Mouse (Mus musculus): ENCODE data around the gene C130026I21Rik. TPM values are rescaled to one million over a fixed set of nuclear protein-coding genes. Genes with fewer than 3 reads are reported as not detected.
"Not testable (repeated sequence)": the region's sequence is repeated elsewhere in the genome, so short reads cannot be mapped to it uniquely, and the experiment has no call there.

The C130026I21Rik gene
- polyA plus RNA-seq, 1 experiment from 2014 or later = not detected

DNA sequence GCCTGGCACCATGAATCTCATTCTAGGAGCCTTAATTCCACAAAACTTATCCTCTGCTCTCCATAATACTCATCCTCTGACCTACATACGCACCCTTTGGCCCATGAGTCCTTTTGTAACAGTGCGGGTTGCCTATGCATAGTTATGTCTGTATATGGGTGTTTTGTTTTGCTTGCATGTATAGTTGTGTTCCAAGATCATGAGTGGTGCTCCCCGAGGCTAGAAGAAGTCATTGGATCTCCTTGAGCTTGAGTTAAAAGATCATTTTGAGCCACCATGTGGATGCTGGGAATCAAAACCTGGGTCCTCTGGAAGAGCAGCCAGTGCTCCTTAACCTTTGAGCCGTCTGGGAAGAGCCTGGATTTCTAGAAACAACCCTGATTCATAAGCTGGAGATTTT is 25.4 kb downstream of the C130026I21Rik start:
- H3K9ac ChIP-seq (ENCODE audit: low read length); H3K4me1 ChIP-seq (ENCODE audit: control insufficient read depth, insufficient read depth, low read length); H3K27me3 ChIP-seq (ENCODE audit: control insufficient read depth, insufficient read depth, low read length); H3K4me2 ChIP-seq; H3K27ac ChIP-seq (ENCODE audit: low read depth, low read length); H3K4me3 ChIP-seq (ENCODE audit: low read depth, low read length); H3K36me3 ChIP-seq (ENCODE audit: control insufficient read depth, insufficient read depth, low read length); ATAC-seq (ENCODE audit: low FRiP score); DNase-seq (ENCODE audit: low spot score, missing footprints): not testable (repeated sequence)
- H3K9me3 ChIP-seq (ENCODE audit: control insufficient read depth, low read length) = peaks cover 20% of the 10 kb centered on the region
- WGBS = 70% methylated on average over 3 of the region's 4 CpGs

GRCm38 (mm10) chr1:85243023-85243422 is 27.3 kb downstream of the C130026I21Rik start:
- not testable (repeated sequence) for H3K9ac ChIP-seq (ENCODE audit: low read length); H3K4me3 ChIP-seq (ENCODE audit: low read depth, low read length); ATAC-seq (ENCODE audit: low FRiP score); H3K27me3 ChIP-seq (ENCODE audit: control insufficient read depth, insufficient read depth, low read length); H3K27ac ChIP-seq (ENCODE audit: low read depth, low read length); H3K36me3 ChIP-seq (ENCODE audit: control insufficient read depth, insufficient read depth, low read length); H3K4me1 ChIP-seq (ENCODE audit: control insufficient read depth, insufficient read depth, low read length); H3K4me2 ChIP-seq
- peaks cover 20% of the 10 kb centered on the region; the same call in 1 of the 2 replicates for H3K9me3 ChIP-seq (ENCODE audit: control insufficient read depth, low read length)
- WGBS = 74% methylated on average over 2 of the region's 2 CpGs
- DNase-seq (ENCODE audit: low spot score, missing footprints) = peak; percentile 26

DNA sequence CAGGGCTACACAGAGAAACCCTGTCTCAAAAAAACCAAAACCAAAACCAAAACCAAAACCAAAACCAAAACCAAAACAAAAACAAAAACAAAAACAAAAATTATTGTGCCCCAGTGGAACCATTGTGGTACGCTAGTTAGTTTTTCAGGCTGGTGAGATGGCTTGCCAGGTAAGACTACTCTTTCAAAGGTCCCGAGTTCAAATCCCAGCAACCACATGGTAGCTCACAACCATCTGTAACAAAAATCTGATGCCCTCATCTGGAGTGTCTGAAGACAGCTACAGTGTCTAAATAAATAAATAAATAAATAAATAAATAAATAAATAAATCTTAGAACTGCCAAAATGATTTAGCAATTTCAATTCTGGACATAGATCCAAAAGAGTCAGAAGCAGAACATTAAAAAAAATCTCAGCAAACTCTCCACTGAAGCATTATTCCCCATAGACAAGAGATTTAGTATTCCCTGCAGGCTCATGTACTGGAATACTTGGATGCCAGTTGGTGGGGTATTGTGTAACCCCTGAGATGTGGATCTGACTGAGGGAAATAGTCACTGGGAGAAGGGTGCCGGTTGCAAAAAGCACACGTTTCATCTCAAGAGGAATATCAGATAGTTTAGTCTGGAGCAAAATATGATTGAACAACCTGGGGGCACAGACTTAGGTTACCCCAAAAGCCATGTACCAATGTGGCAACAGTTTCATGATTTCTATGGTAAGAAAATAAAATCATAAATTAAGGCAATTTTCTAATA is 31.2 kb downstream of the C130026I21Rik start:
- peak; percentile 51 for DNase-seq (ENCODE audit: low spot score, missing footprints)
- not testable (repeated sequence) for H3K4me2 ChIP-seq; ATAC-seq (ENCODE audit: low FRiP score); H3K4me3 ChIP-seq (ENCODE audit: low read depth, low read length); H3K9ac ChIP-seq (ENCODE audit: low read length); H3K36me3 ChIP-seq (ENCODE audit: control insufficient read depth, insufficient read depth, low read length); H3K27ac ChIP-seq (ENCODE audit: low read depth, low read length); H3K4me1 ChIP-seq (ENCODE audit: control insufficient read depth, insufficient read depth, low read length); H3K27me3 ChIP-seq (ENCODE audit: control insufficient read depth, insufficient read depth, low read length)
- WGBS = 71% methylated on average over 4 of the region's 4 CpGs
- H3K9me3 ChIP-seq (ENCODE audit: control insufficient read depth, low read length) = peaks cover 12% of the 10 kb centered on the region; the same call in 1 of the 2 replicates

GRCm38 (mm10) chr1:85206531-85206930 is 63.8 kb downstream of the C130026I21Rik start:
- not testable (repeated sequence) for H3K36me3 ChIP-seq (ENCODE audit: control insufficient read depth, insufficient read depth, low read length); H3K9me3 ChIP-seq (ENCODE audit: control insufficient read depth, low read length); DNase-seq (ENCODE audit: low spot score, missing footprints); ATAC-seq (ENCODE audit: low FRiP score); H3K4me1 ChIP-seq (ENCODE audit: control insufficient read depth, insufficient read depth, low read length); H3K27ac ChIP-seq (ENCODE audit: low read depth, low read length); H3K4me2 ChIP-seq; H3K4me3 ChIP-seq (ENCODE audit: low read depth, low read length); H3K27me3 ChIP-seq (ENCODE audit: control insufficient read depth, insufficient read depth, low read length); H3K9ac ChIP-seq (ENCODE audit: low read length)
- 52% methylated on average over 1 of the region's 2 CpGs for WGBS

DNA sequence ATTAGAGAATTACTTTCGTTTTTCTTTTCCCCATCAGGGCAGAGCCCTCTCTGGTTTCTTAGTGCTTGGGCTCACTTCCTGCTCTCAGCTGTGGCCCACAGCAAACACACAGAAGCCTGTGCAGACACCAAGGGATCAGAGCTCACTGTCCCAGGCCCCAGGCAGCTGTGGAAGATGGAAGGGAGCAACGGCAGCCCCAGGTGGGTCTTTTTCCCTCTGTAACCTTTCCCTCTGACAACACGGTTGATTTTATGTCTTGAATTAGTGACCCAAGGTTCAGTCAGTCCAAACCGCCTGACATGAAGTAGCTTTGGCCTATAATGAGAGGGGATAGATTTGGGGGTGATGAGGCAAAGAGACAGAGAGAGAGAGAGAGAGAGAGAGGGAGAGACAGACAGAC is 70.8 kb downstream of the C130026I21Rik start:
- DNase-seq (ENCODE audit: low spot score, missing footprints); ATAC-seq (ENCODE audit: low FRiP score); H3K36me3 ChIP-seq (ENCODE audit: control insufficient read depth, insufficient read depth, low read length); H3K9ac ChIP-seq (ENCODE audit: low read length); H3K27me3 ChIP-seq (ENCODE audit: control insufficient read depth, insufficient read depth, low read length); H3K27ac ChIP-seq (ENCODE audit: low read depth, low read length); H3K4me1 ChIP-seq (ENCODE audit: control insufficient read depth, insufficient read depth, low read length); H3K9me3 ChIP-seq (ENCODE audit: control insufficient read depth, low read length); H3K4me2 ChIP-seq; H3K4me3 ChIP-seq (ENCODE audit: low read depth, low read length): not testable (repeated sequence)
- 89% methylated on average over 3 of the region's 4 CpGs for WGBS

GRCm38 (mm10) chr1:85198647-85199350 is 71.6 kb downstream of the C130026I21Rik start:
- H3K4me1 ChIP-seq (ENCODE audit: control insufficient read depth, insufficient read depth, low read length); H3K27me3 ChIP-seq (ENCODE audit: control insufficient read depth, insufficient read depth, low read length); H3K27ac ChIP-seq (ENCODE audit: low read depth, low read length); ATAC-seq (ENCODE audit: low FRiP score); H3K9me3 ChIP-seq (ENCODE audit: control insufficient read depth, low read length); H3K4me2 ChIP-seq; H3K36me3 ChIP-seq (ENCODE audit: control insufficient read depth, insufficient read depth, low read length); H3K9ac ChIP-seq (ENCODE audit: low read length); H3K4me3 ChIP-seq (ENCODE audit: low read depth, low read length); DNase-seq (ENCODE audit: low spot score, missing footprints): not testable (repeated sequence)

GRCm38 (mm10) chr1:85196732-85197131 is 73.6 kb downstream of the C130026I21Rik start:
- H3K4me3 ChIP-seq (ENCODE audit: low read depth, low read length); ATAC-seq (ENCODE audit: low FRiP score); H3K4me1 ChIP-seq (ENCODE audit: control insufficient read depth, insufficient read depth, low read length); DNase-seq (ENCODE audit: low spot score, missing footprints); H3K27ac ChIP-seq (ENCODE audit: low read depth, low read length); H3K27me3 ChIP-seq (ENCODE audit: control insufficient read depth, insufficient read depth, low read length); H3K9ac ChIP-seq (ENCODE audit: low read length); H3K4me2 ChIP-seq; H3K9me3 ChIP-seq (ENCODE audit: control insufficient read depth, low read length); H3K36me3 ChIP-seq (ENCODE audit: control insufficient read depth, insufficient read depth, low read length): not testable (repeated sequence)
- 74% methylated on average over 4 of the region's 4 CpGs for WGBS

GRCm38 (mm10) chr1:85193761-85194160 is 76.6 kb downstream of the C130026I21Rik start:
- not testable (repeated sequence) for H3K36me3 ChIP-seq (ENCODE audit: control insufficient read depth, insufficient read depth, low read length); DNase-seq (ENCODE audit: low spot score, missing footprints); H3K27ac ChIP-seq (ENCODE audit: low read depth, low read length); H3K4me2 ChIP-seq; H3K9me3 ChIP-seq (ENCODE audit: control insufficient read depth, low read length); H3K4me3 ChIP-seq (ENCODE audit: low read depth, low read length); H3K9ac ChIP-seq (ENCODE audit: low read length); H3K27me3 ChIP-seq (ENCODE audit: control insufficient read depth, insufficient read depth, low read length); ATAC-seq (ENCODE audit: low FRiP score); H3K4me1 ChIP-seq (ENCODE audit: control insufficient read depth, insufficient read depth, low read length)
- 77% methylated on average over 5 of the region's 5 CpGs for WGBS

GRCm38 (mm10) chr1:85181981-85182380 is 88.4 kb downstream of the C130026I21Rik start:
- not testable (repeated sequence) for ATAC-seq (ENCODE audit: low FRiP score); H3K9me3 ChIP-seq (ENCODE audit: control insufficient read depth, low read length); H3K4me2 ChIP-seq; H3K4me3 ChIP-seq (ENCODE audit: low read depth, low read length); H3K4me1 ChIP-seq (ENCODE audit: control insufficient read depth, insufficient read depth, low read length); H3K9ac ChIP-seq (ENCODE audit: low read length); H3K27me3 ChIP-seq (ENCODE audit: control insufficient read depth, insufficient read depth, low read length); DNase-seq (ENCODE audit: low spot score, missing footprints); H3K36me3 ChIP-seq (ENCODE audit: control insufficient read depth, insufficient read depth, low read length); H3K27ac ChIP-seq (ENCODE audit: low read depth, low read length)
- WGBS = 85% methylated on average over 1 of the region's 3 CpGs
